Mouse (Mus musculus): Measurements from ENCODE around the gene Cyb5rl. TPM values are rescaled to one million over a fixed set of nuclear protein-coding genes. Genes with fewer than 3 reads are reported as not detected.

The Cyb5rl gene
- total RNA-seq, 1 experiment from 2014 or later = 29.8 TPM

GRCm38 (mm10) chr4:107114278-107114677 lies 47.5 kb downstream of the Cyb5rl start:
- DNase-seq = no peak

- DNase-seq = peak; percentile 54
Measured at GRCm38 (mm10) chr4:107117741-107118385, 51.1 kb downstream of the Cyb5rl start.

- DNase-seq = no peak
Measured at GRCm38 (mm10) chr4:107119056-107119455, 52.3 kb downstream of the Cyb5rl start.

- DNase-seq = no peak
Measured at GRCm38 (mm10) chr4:107120676-107121075, 53.9 kb downstream of the Cyb5rl start.

GRCm38 (mm10) chr4:107121165-107121943 lies 54.6 kb downstream of the Cyb5rl start:
- DNase-seq = peak; percentile 49

GRCm38 (mm10) chr4:107124376-107124775 lies 57.6 kb downstream of the Cyb5rl start:
- DNase-seq = no peak

GRCm38 (mm10) chr4:107125101-107125500 lies 58.3 kb downstream of the Cyb5rl start:
- no peak for DNase-seq

- no peak for DNase-seq
Measured at GRCm38 (mm10) chr4:107126389-107126788, 59.6 kb downstream of the Cyb5rl start.

- DNase-seq = no peak
Measured at GRCm38 (mm10) chr4:107126891-107127524, 60.2 kb downstream of the Cyb5rl start.

- DNase-seq = no peak
Measured at GRCm38 (mm10) chr4:107127901-107128669, 61.3 kb downstream of the Cyb5rl start.

- DNase-seq = no peak
Measured at GRCm38 (mm10) chr4:107129373-107129772, 62.6 kb downstream of the Cyb5rl start.

GRCm38 (mm10) chr4:107130534-107130933 lies 63.7 kb downstream of the Cyb5rl start:
- no peak for DNase-seq

- DNase-seq = no peak
Measured at GRCm38 (mm10) chr4:107134891-107135290, 68.1 kb downstream of the Cyb5rl start.

GRCm38 (mm10) chr4:107135663-107136062 lies 68.9 kb downstream of the Cyb5rl start:
- no peak for DNase-seq

GRCm38 (mm10) chr4:107136531-107136930 lies 69.7 kb downstream of the Cyb5rl start:
- no peak for DNase-seq

Other genes with a start within 250 kb of the Cyb5rl start
- 70.8 and 82.6 TPM in 2 replicates for gene Ssbp3, start 156.3 kb upstream of the Cyb5rl start, total RNA-seq (2021)
- gene Mrpl37, start 120 bp upstream of the Cyb5rl start, total RNA-seq (2021) = 92.2 and 107 TPM in 2 replicates
- not detected in 2 replicates for gene Cdcp2, start 29.9 kb downstream of the Cyb5rl start, total RNA-seq (2021)
- gene Tmem59, start 111.4 kb downstream of the Cyb5rl start, total RNA-seq (2021) = 418 and 440 TPM in 2 replicates
- gene Tceanc2, start 112.1 kb downstream of the Cyb5rl start, total RNA-seq (2021) = 28.9 and 34.6 TPM in 2 replicates
- gene Ldlrad1, start 142.2 kb downstream of the Cyb5rl start, total RNA-seq (2021) = 0.30 TPM in 1 of 2 replicates, not detected in the other
- 36.0 and 46.9 TPM in 2 replicates for gene Lrrc42, start 186.5 kb downstream of the Cyb5rl start, total RNA-seq (2021)
- 18.1 and 26.8 TPM in 2 replicates for gene Hspb11, start 186.6 kb downstream of the Cyb5rl start, total RNA-seq (2021)
- 2.5 TPM in 1 of 2 replicates, not detected in the other for gene Dio1, start 240.2 kb downstream of the Cyb5rl start, total RNA-seq (2021)
- gene Yipf1, start 247.4 kb downstream of the Cyb5rl start, total RNA-seq (2021) = 85.7 and 117 TPM in 2 replicates